Mouse (Mus musculus) MEL (cell line): Measurements from ENCODE around the gene Gm12184. TPM values are rescaled to one million over a fixed set of nuclear protein-coding genes. Genes with fewer than 3 reads are reported as not detected.

Experiments
- DNase-seq: peaks from one replicate; pipeline ENCODE4 v3.0.0; 2011; ENCODE audit warnings: low read depth, low spot score
- H3K27ac ChIP-seq: 2 replicates; pipeline ENCODE4 v1.5.1; 2012; ENCODE audit warnings: low read depth, mild to moderate bottlenecking, control low read depth, low read length, moderate library complexity; ENCODE audit not compliant: control insufficient read depth
- H3K27me3 ChIP-seq, 2 experiments: fragments of 150-350 bp in 1 of 2; sonication (generic) in 1 of 2; 2 replicates each; pipeline ENCODE4 v1.6.1; 2012; ENCODE audit warnings: low read length in 2 of 2, mild to moderate bottlenecking in 2 of 2, improper control_type of control experiment in 1 of 2, moderate library complexity in 1 of 2; ENCODE audit not compliant: insufficient read depth in 2 of 2, control insufficient read depth in 1 of 2
- H3K36me3 ChIP-seq, 2 experiments: 2 replicates each; pipeline ENCODE4 v1.6.1; 2012 to 2014; ENCODE audit warnings: low read length in 2 of 2, improper control_type of control experiment in 1 of 2, inconsistent platforms in 1 of 2, mild to moderate bottlenecking in 1 of 2; ENCODE audit not compliant: insufficient read depth in 2 of 2, control insufficient read depth in 1 of 2
- H3K4me1 ChIP-seq, 2 experiments: fragments of 150-350 bp in 1 of 2; sonication (generic) in 1 of 2; 2 replicates each; pipeline ENCODE4 v1.6.1; 2012; ENCODE audit warnings: low read length in 2 of 2, improper control_type of control experiment in 1 of 2, mild to moderate bottlenecking in 1 of 2; ENCODE audit not compliant: insufficient read depth in 2 of 2, control insufficient read depth in 1 of 2
- H3K4me3 ChIP-seq, 2 experiments: fragments of 150-350 bp in 1 of 2; sonication (generic) in 1 of 2; 2 replicates each; pipeline ENCODE4 v1.5.1; 2012; ENCODE audit warnings: low read depth in 2 of 2, low read length in 2 of 2, mild to moderate bottlenecking in 2 of 2, moderate library complexity in 2 of 2, control low read depth in 1 of 2, improper control_type of control experiment in 1 of 2; ENCODE audit not compliant: control insufficient read depth in 1 of 2, insufficient read depth in 1 of 2
- H3K79me2 ChIP-seq: 2 replicates; pipeline ENCODE4 v1.6.1; 2012; ENCODE audit warnings: mild to moderate bottlenecking, low read length, moderate library complexity; ENCODE audit not compliant: control insufficient read depth, poor library complexity, insufficient read depth
- H3K9ac ChIP-seq: 2 replicates; pipeline ENCODE4 v1.6.1; 2012; ENCODE audit warnings: low read depth, mild to moderate bottlenecking, control low read depth, low read length, moderate library complexity; ENCODE audit not compliant: control insufficient read depth, poor library complexity, severe bottlenecking
- H3K9me3 ChIP-seq: fragments of 150-350 bp; sonication (generic); replicated peaks from 2 replicates; pipeline ENCODE4 v1.6.1; 2012; ENCODE audit warnings: mild to moderate bottlenecking, low read length, improper control_type of control experiment, moderate library complexity; ENCODE audit not compliant: insufficient read depth
- BHLHE40 ChIP-seq: IDR thresholded peaks from 2 replicates; pipeline ENCODE4 v1.6.1; 2012; ENCODE audit warnings: low read depth, mild to moderate bottlenecking, inconsistent platforms, low read length, improper control_type of control experiment, borderline replicate concordance
- CHD1 ChIP-seq: IDR thresholded peaks from 2 replicates; pipeline ENCODE4 v1.6.1; 2012; ENCODE audit warnings: low read depth, mild to moderate bottlenecking, inconsistent platforms, low read length, improper control_type of control experiment
- CHD2 ChIP-seq: IDR thresholded peaks from 2 replicates; pipeline ENCODE4 v1.6.1; 2011; ENCODE audit warnings: low read length, improper control_type of control experiment
- ELF1 ChIP-seq: IDR thresholded peaks from 2 replicates; pipeline ENCODE4 v1.6.1; 2014; ENCODE audit warnings: low read depth, mild to moderate bottlenecking, inconsistent platforms, low read length, improper control_type of control experiment, moderate library complexity
- GABPA ChIP-seq: IDR thresholded peaks from 2 replicates; pipeline ENCODE4 v1.6.1; 2012; ENCODE audit warnings: low read depth, mild to moderate bottlenecking, inconsistent platforms, low read length, improper control_type of control experiment, moderate library complexity
- JUND ChIP-seq: IDR thresholded peaks from 2 replicates; pipeline ENCODE4 v1.6.1; 2011; ENCODE audit warnings: low read depth, mild to moderate bottlenecking, improper control_type of control experiment, low read length
- MAFK ChIP-seq: IDR thresholded peaks from 2 replicates; pipeline ENCODE4 v1.6.1; 2011; ENCODE audit warnings: low read depth, mild to moderate bottlenecking, low read length, improper control_type of control experiment, borderline replicate concordance
- MAX ChIP-seq: IDR thresholded peaks from 2 replicates; pipeline ENCODE4 v1.6.1; 2011; ENCODE audit warnings: low read length, improper control_type of control experiment
- NELFE ChIP-seq: IDR thresholded peaks from 2 replicates; pipeline ENCODE4 v1.6.1; 2011; ENCODE audit warnings: low read depth, low read length, improper control_type of control experiment
- NRF1 ChIP-seq: IDR thresholded peaks from 2 replicates; pipeline ENCODE4 v1.6.1; 2014; ENCODE audit warnings: low read depth, mild to moderate bottlenecking, inconsistent platforms, low read length, improper control_type of control experiment, moderate library complexity; ENCODE audit not compliant: poor library complexity, insufficient read depth, severe bottlenecking
- TCF12 ChIP-seq: IDR thresholded peaks from 2 replicates; pipeline ENCODE4 v1.6.1; 2014; ENCODE audit warnings: low read depth, mild to moderate bottlenecking, inconsistent platforms, low read length, improper control_type of control experiment, moderate library complexity
- USF2 ChIP-seq, 2 experiments: IDR thresholded peaks; 2 replicates each; pipeline ENCODE4 v1.6.1; 2011 to 2012; ENCODE audit warnings: improper control_type of control experiment in 2 of 2, low read length in 2 of 2, borderline replicate concordance in 1 of 2, inconsistent platforms in 1 of 2, low read depth in 1 of 2, mild to moderate bottlenecking in 1 of 2; ENCODE audit not compliant: insufficient read depth in 1 of 2
- ZC3H11A ChIP-seq: IDR thresholded peaks from 2 replicates; pipeline ENCODE4 v1.6.1; 2012; ENCODE audit warnings: low read depth, mild to moderate bottlenecking, inconsistent platforms, low read length, improper control_type of control experiment
- ZNF384 ChIP-seq: IDR thresholded peaks from 2 replicates; pipeline ENCODE4 v1.6.1; 2012; ENCODE audit warnings: low read depth, mild to moderate bottlenecking, inconsistent platforms, low read length, improper control_type of control experiment
- polyA plus RNA-seq, 2 experiments: library from polyadenylated mRNA; stranded (reverse) in 1 of 2; unstranded in 1 of 2; fragments of >175 nt in 1 of 2; fragments of >200 nt in 1 of 2; gene quantifications; 2 replicates each; pipeline versions ENCODE4 v1.2.1 to v1.2.4; 2012; ENCODE audit warnings: low replicate concordance in 2 of 2, low read depth in 1 of 2; ENCODE audit not compliant: insufficient read length in 2 of 2, insufficient read depth in 1 of 2, missing spikeins in 1 of 2
- total RNA-seq: library from RNA; depleted of rRNA; stranded (reverse); fragments of 300-350 nt; gene quantifications from 2 replicates; pipeline ENCODE4 v1.2.3, GENCODE M21; 2012

Gm12184 gene
- total and polyA plus RNA-seq, 3 experiments, result 10.9 to 15.3 TPM; not detected in 1

- no peak for DNase-seq
- Histone ChIP-seq H3K36me3 (peaks cover 0 to 6% of the 10 kb centered on the region in 2 experiments; a peak in 2 of 4 replicates), H3K79me2 (no peaks in the 10 kb centered on the region; the same call in 1 of the 2 replicates), H3K27ac (no peak overlapping the region), H3K9ac (no peak overlapping the region), H3K4me1 (peaks cover 0 to 20% of the 10 kb centered on the region in 2 experiments; a peak in 2 of 4 replicates), H3K27me3 (no peaks in the 10 kb centered on the region), H3K4me3 (no peak overlapping the region), H3K9me3 (no peaks in the 10 kb centered on the region)
- TF ChIP-seq TCF12 (no peak), GABPA (no peak), CHD1 (no peak), ZC3H11A (no peak), ELF1 (no peak), NELFE (no peak), BHLHE40 (no peak), USF2 (IDR thresholded peaks at IDR 0.05; ENCODE audit: borderline replicate concordance in 1 of 2, insufficient read depth in 1 of 2, low read depth in 1 of 2, low read length in 2 of 2) (no peak), NRF1 (no peak), MAFK (no peak)
Observed at GRCm38 (mm10) chr11:48840805-48841204, 14.3 kb upstream of the Gm12184 start.

- Histone ChIP-seq H3K4me3 (no peak overlapping the region), H3K4me1 (peaks cover 0 to 30% of the 10 kb centered on the region in 2 experiments; a peak in 2 of 4 replicates)
- peak; percentile 59 for DNase-seq
Observed at GRCm38 (mm10) chr11:48838879-48839680, 12.6 kb upstream of the Gm12184 start.

More at GRCm38 (mm10) chr11:48838879-48839680, 12.6 kb upstream of the Gm12184 start:
- no peak overlapping the region for H3K9ac ChIP-seq
- TF ChIP-seq GABPA (no peak), JUND (peak; percentile 86), BHLHE40 (no peak), CHD2 (no peak), NELFE (no peak), MAX (no peak), ZNF384 (no peak)
- H3K36me3 ChIP-seq, result peaks cover 0 to 14% of the 10 kb centered on the region in 2 experiments; a peak in 2 of 4 replicates
- no peaks in the 10 kb centered on the region for H3K9me3 ChIP-seq
- H3K27ac ChIP-seq, result peak overlapping the region; percentile 19; the same call in 1 of the 2 replicates
- no peaks in the 10 kb centered on the region for H3K27me3 ChIP-seq
- H3K79me2 ChIP-seq, result no peaks in the 10 kb centered on the region; the same call in 1 of the 2 replicates
